ENCODE assay signal across 22 mouse cellular contexts in the genomic region with DNA sequence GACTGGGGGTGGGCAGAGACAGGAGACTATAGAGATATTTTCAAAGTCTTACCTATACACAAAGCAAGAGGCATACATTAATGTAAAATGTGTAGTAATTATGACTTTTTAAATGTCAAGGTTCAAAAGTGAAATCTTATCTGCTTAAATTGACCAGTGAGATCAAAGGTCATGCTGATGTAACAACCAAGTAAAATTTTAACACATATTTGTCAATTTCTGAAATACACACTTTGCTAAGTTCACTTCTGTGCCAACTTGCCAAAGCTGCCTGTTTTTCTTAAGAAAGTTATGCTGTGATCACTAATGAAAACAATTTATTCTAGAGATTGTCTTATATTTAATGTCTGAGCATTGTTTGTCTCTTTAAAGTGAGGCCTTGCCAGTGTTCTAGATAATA.
DNase-seq lines count a peak whose midpoint lies in the region; ATAC-seq and TF ChIP-seq lines count a peak whose summit lies in the region.
"Had no signal": no experiment of that assay in that cellular context is flagged by ENCODE, and none has a peak within 500 bp of the region (broad histone marks: within the 10 kb centered on the region; RNA-seq: fewer than 3 reads in every experiment).

No protein-coding gene starts in this region.

- no peaks in the 10 kb centered on the region for H3K36me3 ChIP-seq in kidney, adult 2 months (ENCODE audit: control insufficient read depth, insufficient read depth, low read length)
- peaks cover 4% of the 10 kb centered on the region; the same call in 1 of the 2 replicates for H3K36me3 ChIP-seq in forebrain, embryonic 12.5 days (replicated peaks)
- H3K36me3 ChIP-seq: embryonic facial prominence, embryonic 12.5 days; forebrain, embryonic 15.5 days had no signal

- no peak for TF ChIP-seq CTCF in kidney, adult 2 months (conservative IDR thresholded peaks at IDR 0.05; ENCODE audit: insufficient read depth, insufficient read length, low read depth, low read length)

- no peak overlapping the region for H3K4me2 ChIP-seq in forebrain, embryonic 12.5 days
- H3K4me2 ChIP-seq: embryonic facial prominence, embryonic 12.5 days; embryonic facial prominence, embryonic 15.5 days; forebrain, embryonic 15.5 days; heart, embryonic 11.5 days; hindbrain, embryonic 12.5 days; hindbrain, embryonic 15.5 days had no signal

- TF ChIP-seq POLR2A in kidney, adult 2 months (IDR thresholded peaks at IDR 0.05; ENCODE audit: low read depth, low read length): no peak

- H3K27me3 ChIP-seq in kidney, adult 2 months (replicated peaks; ENCODE audit: control insufficient read depth, insufficient read depth, low read length): no peaks in the 10 kb centered on the region
- no peaks in the 10 kb centered on the region for H3K27me3 ChIP-seq in forebrain, embryonic 12.5 days
- H3K27me3 ChIP-seq: embryonic facial prominence, embryonic 12.5 days; embryonic facial prominence, embryonic 15.5 days; forebrain, embryonic 15.5 days; hindbrain, embryonic 12.5 days; hindbrain, embryonic 15.5 days had no signal

- no peak for ATAC-seq in megakaryocyte, adult 5-6 weeks (ENCODE audit: poor library complexity, severe bottlenecking)
- no peak for ATAC-seq in forebrain, embryonic 12.5 days (ENCODE audit: low FRiP score)
- ATAC-seq: activated CD4-positive, CD25-positive, alpha-beta regulatory T cell, adult 4 months; forebrain, embryonic 15.5 days had no signal

- no peaks in the 10 kb centered on the region; the same call in 1 of the 2 replicates for H3K4me1 ChIP-seq in kidney, adult 2 months (ENCODE audit: control insufficient read depth, insufficient read depth, low read length)
- H3K4me1 ChIP-seq in forebrain, embryonic 12.5 days: peaks cover 6% of the 10 kb centered on the region
- H3K4me1 ChIP-seq: embryonic facial prominence, embryonic 12.5 days; embryonic facial prominence, embryonic 15.5 days; hindbrain, embryonic 12.5 days; hindbrain, embryonic 15.5 days had no signal

- no peak overlapping the region for H3K4me3 ChIP-seq in kidney, adult 2 months (ENCODE audit: insufficient read depth, low read depth, low read length)
- H3K4me3 ChIP-seq in forebrain, embryonic 12.5 days (replicated peaks): no peak overlapping the region
- H3K4me3 ChIP-seq: embryonic facial prominence, embryonic 12.5 days; embryonic facial prominence, embryonic 15.5 days; forebrain, embryonic 15.5 days; hindbrain, embryonic 12.5 days; hindbrain, embryonic 15.5 days had no signal

- peak; percentile 37 for DNase-seq in kidney, adult 2 months
- no peak for DNase-seq in kidney, postnatal 10 days
- DNase-seq in 416B (ENCODE audit: low read depth) (peak; percentile 16), adipocyte (ENCODE audit: low spot score) (peak; percentile 60)
- DNase-seq: adrenal gland, postnatal 10 days; adrenal gland, postnatal 36 days; cerebellum, adult 11 months; cerebellum, adult 2 months; cerebellum, adult 9-11 months; cerebellum, postnatal 25 days; gastrocnemius, postnatal 10 days; gastrocnemius, postnatal 36 days; heart, adult 11 months had no signal

- no peak overlapping the region for H3K27ac ChIP-seq in kidney, adult 2 months (ENCODE audit: insufficient read depth, low read depth, low read length)
- no peak overlapping the region for H3K27ac ChIP-seq in forebrain, embryonic 12.5 days
- H3K27ac ChIP-seq: embryonic facial prominence, embryonic 12.5 days; embryonic facial prominence, embryonic 15.5 days; forebrain, embryonic 15.5 days; hindbrain, embryonic 12.5 days; hindbrain, embryonic 15.5 days had no signal

- no peaks in the 10 kb centered on the region for H3K9me3 ChIP-seq in forebrain, embryonic 12.5 days
- H3K9me3 ChIP-seq: embryonic facial prominence, embryonic 12.5 days; embryonic facial prominence, embryonic 15.5 days; forebrain, embryonic 15.5 days; hindbrain, embryonic 12.5 days; hindbrain, embryonic 15.5 days had no signal

- H3K9ac ChIP-seq in forebrain, embryonic 12.5 days: no peak overlapping the region
- H3K9ac ChIP-seq: embryonic facial prominence, embryonic 12.5 days; embryonic facial prominence, embryonic 15.5 days; forebrain, embryonic 15.5 days; hindbrain, embryonic 12.5 days; hindbrain, embryonic 15.5 days had no signal
